10 mouse cellular contexts compared by ENCODE assay signal in genomic region chr1:153741551-153742316, GRCm38 (mm10). TPM values are rescaled to one million over a fixed set of nuclear protein-coding genes. Genes with fewer than 3 reads are reported as not detected.
DNase-seq lines count a peak whose midpoint lies in the region; ATAC-seq and TF ChIP-seq lines count a peak whose summit lies in the region.
"Had no signal": no experiment of that assay in that cellular context is flagged by ENCODE, and none has a peak within 500 bp of the region (broad histone marks: within the 10 kb centered on the region; RNA-seq: fewer than 3 reads in every experiment).

No protein-coding gene starts in this region.

- H3K36me3 ChIP-seq in liver, adult 2 months (ENCODE audit: control insufficient read depth, insufficient read depth, low read length) = peaks cover 11% of the 10 kb centered on the region; the same call in 1 of the 2 replicates
- H3K36me3 ChIP-seq in liver, embryonic 12.5 days = no peaks in the 10 kb centered on the region
- H3K36me3 ChIP-seq in forebrain, embryonic 10.5 days (replicated peaks) = peaks cover 20% of the 10 kb centered on the region
- H3K36me3 ChIP-seq in intestine, embryonic 14.5 days (ENCODE audit: control insufficient read depth, insufficient read depth, low read length) = no peaks in the 10 kb centered on the region
- no peaks in the 10 kb centered on the region for H3K36me3 ChIP-seq in neural tube, embryonic 15.5 days
- H3K36me3 ChIP-seq: liver, embryonic 15.5 days had no signal

- WGBS in liver, adult 2 months = 41% methylated on average over 18 of the region's 18 CpGs
- 60% methylated on average over 18 of the region's 18 CpGs for WGBS in liver, embryonic 12.5 days (ENCODE audit: insufficient replicate concordance)
- WGBS in forebrain, embryonic 10.5 days = 70% methylated on average over 18 of the region's 18 CpGs
- 71% methylated on average over 18 of the region's 18 CpGs for WGBS in intestine, embryonic 14.5 days
- WGBS in neural tube, embryonic 15.5 days = 53% methylated on average over 18 of the region's 18 CpGs

- H3K4me1 ChIP-seq in liver, adult 2 months (ENCODE audit: control insufficient read depth, insufficient read depth, low read length) = peaks cover 13% of the 10 kb centered on the region
- peaks cover 5% of the 10 kb centered on the region; the same call in 1 of the 2 replicates for H3K4me1 ChIP-seq in liver, embryonic 12.5 days
- H3K4me1 ChIP-seq in forebrain, embryonic 10.5 days = peaks cover 67% of the 10 kb centered on the region
- H3K4me1 ChIP-seq in intestine, embryonic 14.5 days (replicated peaks; ENCODE audit: control insufficient read depth, insufficient read depth, low read length) = peaks cover 5% of the 10 kb centered on the region; the same call in 1 of the 2 replicates
- H3K4me1 ChIP-seq in neural tube, embryonic 15.5 days = peaks cover 60% of the 10 kb centered on the region

- no peaks in the 10 kb centered on the region for H3K27me3 ChIP-seq in liver, adult 2 months (ENCODE audit: control insufficient read depth, insufficient read depth, low read length)
- peaks cover 54% of the 10 kb centered on the region for H3K27me3 ChIP-seq in liver, embryonic 12.5 days (replicated peaks)
- peaks cover 60% of the 10 kb centered on the region for H3K27me3 ChIP-seq in forebrain, embryonic 10.5 days (ENCODE audit: poor library complexity, severe bottlenecking)
- peaks cover 43% of the 10 kb centered on the region for H3K27me3 ChIP-seq in intestine, embryonic 14.5 days (replicated peaks; ENCODE audit: control insufficient read depth, insufficient read depth, low read length)
- no peaks in the 10 kb centered on the region; the same call in 1 of the 2 replicates for H3K27me3 ChIP-seq in neural tube, embryonic 15.5 days (replicated peaks)

- DNase-seq in liver, adult 2 months (ENCODE audit: extremely low read depth, low read depth, low spot score) = peak; percentile 28
- DNase-seq in forebrain, embryonic 10.5 days (ENCODE audit: extremely low spot score, low spot score) = no peak
- DNase-seq in intestine, embryonic 14.5 days (ENCODE audit: low spot score) = no peak
- no peak for DNase-seq in urinary bladder, postnatal 36 days (ENCODE audit: low spot score in 2 of 2)
- no peak for DNase-seq in layer of hippocampus, postnatal 25 days (ENCODE audit: extremely low spot score in 1 of 2, low spot score in 1 of 2)
- no peak for DNase-seq in thymus, postnatal 0 days (ENCODE audit: low spot score)

- H3K4me2 ChIP-seq in liver, embryonic 12.5 days = no peak overlapping the region
- peak overlapping the region; percentile 68 for H3K4me2 ChIP-seq in intestine, embryonic 14.5 days (ENCODE audit: low read length)
- H3K4me2 ChIP-seq in neural tube, embryonic 15.5 days = peak overlapping the region; percentile 87

- TF ChIP-seq CTCF in liver, adult 2 months (IDR thresholded peaks at IDR 0.05; ENCODE audit: low read depth, low read length) = no peak

- no peak for ATAC-seq in liver, embryonic 12.5 days
- no peak for ATAC-seq in intestine, embryonic 14.5 days (replicated peaks; ENCODE audit: low FRiP score, low TSS enrichment, low read depth)
- ATAC-seq in neural tube, embryonic 15.5 days (ENCODE audit: low FRiP score) = no peak

- no peak for TF ChIP-seq POLR2A in liver, adult 2 months (IDR thresholded peaks at IDR 0.05; ENCODE audit: extremely low read depth, insufficient read depth, low read length)

- H3K79me2 ChIP-seq in liver, adult 2 months (ENCODE audit: control insufficient read depth, insufficient read depth, low read length) = no peaks in the 10 kb centered on the region

- H3K9me3 ChIP-seq in liver, embryonic 12.5 days (replicated peaks) = no peaks in the 10 kb centered on the region
- H3K9me3 ChIP-seq in forebrain, embryonic 10.5 days = no peaks in the 10 kb centered on the region
- no peaks in the 10 kb centered on the region for H3K9me3 ChIP-seq in intestine, embryonic 14.5 days (ENCODE audit: control insufficient read depth, low read length)
- H3K9me3 ChIP-seq in neural tube, embryonic 15.5 days (replicated peaks) = no peaks in the 10 kb centered on the region
- H3K9me3 ChIP-seq: liver, embryonic 15.5 days had no signal

- H3K4me3 ChIP-seq in liver, adult 2 months (ENCODE audit: insufficient read depth, low read depth, low read length) = peak overlapping the region; percentile 81
- H3K4me3 ChIP-seq in liver, embryonic 12.5 days = no peak overlapping the region
- peak overlapping the region; percentile 60 for H3K4me3 ChIP-seq in forebrain, embryonic 10.5 days
- peak overlapping the region; percentile 40; the same call in 1 of the 2 replicates for H3K4me3 ChIP-seq in intestine, embryonic 14.5 days (ENCODE audit: low read depth, low read length)
- H3K4me3 ChIP-seq in neural tube, embryonic 15.5 days (replicated peaks) = peak overlapping the region; percentile 47

- peak overlapping the region; percentile 66 for H3K9ac ChIP-seq in liver, adult 2 months (ENCODE audit: low read depth, low read length)
- H3K9ac ChIP-seq in liver, embryonic 12.5 days = no peak overlapping the region
- no peak overlapping the region for H3K9ac ChIP-seq in intestine, embryonic 14.5 days (ENCODE audit: low read length)
- H3K9ac ChIP-seq in neural tube, embryonic 15.5 days (replicated peaks) = no peak overlapping the region
- H3K9ac ChIP-seq: liver, embryonic 15.5 days had no signal

- H3K27ac ChIP-seq in liver, adult 2 months (replicated peaks; ENCODE audit: insufficient read depth, low read depth, low read length) = peak overlapping the region; percentile 50
- no peak overlapping the region for H3K27ac ChIP-seq in liver, embryonic 12.5 days
- peak overlapping the region; percentile 67; the same call in 1 of the 2 replicates for H3K27ac ChIP-seq in forebrain, embryonic 10.5 days
- no peak overlapping the region for H3K27ac ChIP-seq in intestine, embryonic 14.5 days (ENCODE audit: low read depth)
- H3K27ac ChIP-seq in neural tube, embryonic 15.5 days (replicated peaks) = no peak overlapping the region; the same call in 1 of the 2 replicates
- H3K27ac ChIP-seq: liver, embryonic 15.5 days had no signal

RNA-seq across cellular contexts. Expression of gene Rgs16, which starts 1.6 kb away (rescaled TPM):
- 38.2 and 125 TPM in 2 replicates for total RNA-seq in liver, adult 2 months (2014; rRNA removed)
- 1.6 and 3.9 TPM in 2 replicates for polyA plus RNA-seq in liver, adult 2 months (2012; rRNA removed)
- 0.57 and 0.81 TPM in 2 replicates for polyA plus RNA-seq in liver, embryonic 12.5 days (2016; fragmentation: Nextera tagmentation; extraction: Ambion mirVana)
- 26.2 and 31.0 TPM in 2 replicates for polyA plus RNA-seq in forebrain, embryonic 10.5 days (2016; fragmentation: Nextera tagmentation; extraction: Ambion mirVana)
- polyA plus RNA-seq in intestine, embryonic 14.5 days (2014; fragmentation: Nextera tagmentation; extraction: Ambion mirVana) = 2.4 and 2.7 TPM in 2 replicates
- polyA plus RNA-seq in neural tube, embryonic 15.5 days (2015; fragmentation: Nextera tagmentation; extraction: Ambion mirVana) = 11.3 and 14.3 TPM in 2 replicates
- 1 to 10 TPM; 4.9 to 5.9 TPM for total RNA-seq in layer of hippocampus, postnatal 25 days (2021)
- 4.1 and 4.3 TPM in 2 replicates for polyA plus RNA-seq in thymus, postnatal 0 days (2015; fragmentation: Nextera tagmentation; extraction: Ambion mirVana)
- total RNA-seq: neutrophil, adult 5-6 weeks had no signal

RNA-seq across cellular contexts. Expression of gene Rnasel, which starts 7.5 kb away (rescaled TPM):
- 3.7 and 5.1 TPM in 2 replicates for total RNA-seq in liver, adult 2 months (2014; rRNA removed)
- 0.57 and 0.72 TPM in 2 replicates for polyA plus RNA-seq in liver, adult 2 months (2012; rRNA removed)
- 10.4 TPM in 2 replicates for polyA plus RNA-seq in liver, embryonic 12.5 days (2016; fragmentation: Nextera tagmentation; extraction: Ambion mirVana)
- 7.4 and 7.7 TPM in 2 replicates for polyA plus RNA-seq in forebrain, embryonic 10.5 days (2016; fragmentation: Nextera tagmentation; extraction: Ambion mirVana)
- polyA plus RNA-seq in intestine, embryonic 14.5 days (2014; fragmentation: Nextera tagmentation; extraction: Ambion mirVana) = 15.8 and 18.7 TPM in 2 replicates
- polyA plus RNA-seq in neural tube, embryonic 15.5 days (2015; fragmentation: Nextera tagmentation; extraction: Ambion mirVana) = 31.4 and 32.0 TPM in 2 replicates
- 1 to 10 TPM; 6.5 to 8.1 TPM for total RNA-seq in layer of hippocampus, postnatal 25 days (2021)
- polyA plus RNA-seq in thymus, postnatal 0 days (2015; fragmentation: Nextera tagmentation; extraction: Ambion mirVana) = 13.7 and 22.1 TPM in 2 replicates

Comparison
In these comparisons a context has a peak if more than half of its experiments do, and no peak if none do; other contexts are left out.
1. H3K27ac ChIP-seq: peak in liver, adult 2 months (single experiment) and forebrain, embryonic 10.5 days (single experiment); none in liver, embryonic 12.5 days (single experiment), intestine, embryonic 14.5 days (single experiment) and neural tube, embryonic 15.5 days (single experiment).